Mouse (Mus musculus): ENCODE results near the gene Tbc1d9. TPM values are rescaled to one million over a fixed set of nuclear protein-coding genes. Genes with fewer than 3 reads are reported as not detected.

Tbc1d9 gene
- 0.45 TPM in 1 of 2 replicates, not detected in the other for polyA plus RNA-seq (2012; ENCODE audit: insufficient read depth, low replicate concordance)

DNA sequence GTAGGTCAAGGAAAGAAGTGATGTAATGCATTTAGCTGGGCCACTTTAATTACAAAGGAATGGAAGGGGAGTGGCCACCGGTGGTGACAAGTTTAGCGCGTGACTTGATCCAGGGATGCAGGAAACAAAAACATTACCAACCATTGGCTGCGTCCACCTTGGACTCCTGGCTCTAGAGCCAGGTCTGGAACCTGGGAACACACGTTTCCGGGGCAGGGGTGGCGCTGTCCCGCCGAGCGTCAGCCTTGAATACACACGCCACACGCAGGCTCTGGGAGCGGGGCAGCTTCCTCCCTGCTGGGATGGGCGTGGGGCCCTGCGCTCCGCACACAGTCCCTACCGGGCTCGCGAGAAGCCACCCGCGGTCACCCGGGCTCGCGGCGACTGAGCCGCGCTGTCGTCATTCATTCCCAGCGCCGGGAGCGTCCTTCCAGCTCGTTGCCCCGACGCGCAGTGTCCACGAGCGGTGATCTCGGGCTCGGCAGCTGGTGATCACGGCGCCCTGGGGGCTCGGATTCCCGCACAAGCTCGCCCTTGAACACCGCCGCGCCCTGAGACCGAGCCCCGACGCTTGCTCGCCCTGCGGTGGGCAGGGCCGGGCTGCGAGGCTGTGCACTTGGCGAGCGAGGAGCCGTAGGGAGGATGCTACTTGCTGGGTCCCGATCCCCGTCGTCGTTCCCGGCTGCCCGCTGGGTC is at the start of gene Tbc1d9:
Gene Tbc1d9 (plus strand): TSS at position 118 of the 696 bp plus-strand sequence.
- no peak for TF ChIP-seq GATA1 (IDR thresholded peaks at IDR 0.05; ENCODE audit: borderline replicate concordance, low read length)
- no peak for TF ChIP-seq FLI1 (IDR thresholded peaks at IDR 0.05; ENCODE audit: low read length)
- H3K27me3 ChIP-seq (replicated peaks): peaks cover 56% of the 10 kb centered on the region
- peak within 1 kb of the TSS; percentile 91 for H3K4me3 ChIP-seq (replicated peaks)

DNA sequence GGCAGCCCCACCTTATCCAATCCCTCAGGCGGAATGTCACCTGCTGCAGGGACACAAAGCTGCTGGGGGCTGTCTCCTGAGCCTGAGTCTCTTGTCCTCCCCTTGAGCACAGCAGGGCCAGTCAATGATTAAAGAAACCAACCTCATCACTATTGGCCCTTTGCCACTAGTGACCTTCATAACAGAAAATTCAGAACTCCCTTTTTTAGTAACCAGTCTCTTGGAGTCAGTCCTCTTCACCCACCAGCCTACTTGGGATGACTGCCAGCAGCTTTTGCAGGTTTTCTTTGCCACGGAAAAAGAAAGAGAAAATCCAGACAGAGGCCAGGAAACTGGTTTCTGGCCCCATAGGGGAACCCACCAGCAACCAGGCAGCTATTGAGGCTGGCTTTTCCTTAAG is 30.1 kb upstream of the Tbc1d9 start:
- Histone ChIP-seq H3K36me3 (replicated peaks; ENCODE audit: low read length) (no peaks in the 10 kb centered on the region), H3K4me1 (peaks cover 4% of the 10 kb centered on the region), H3K4me3 (replicated peaks) (no peak overlapping the region), H3K27me3 (replicated peaks) (peaks cover 5% of the 10 kb centered on the region), H3K9me3 (no peaks in the 10 kb centered on the region)
- no peak for TF ChIP-seq FLI1 (IDR thresholded peaks at IDR 0.05; ENCODE audit: low read length)
- no peak for TF ChIP-seq GATA1 (IDR thresholded peaks at IDR 0.05; ENCODE audit: borderline replicate concordance, low read length)

More for the DNA sequence above, at the start of gene Tbc1d9:
- peaks cover 15% of the 10 kb centered on the region for H3K4me1 ChIP-seq
- no peaks in the 10 kb centered on the region for H3K36me3 ChIP-seq (replicated peaks; ENCODE audit: low read length)
- no peaks in the 10 kb centered on the region for H3K9me3 ChIP-seq

DNA sequence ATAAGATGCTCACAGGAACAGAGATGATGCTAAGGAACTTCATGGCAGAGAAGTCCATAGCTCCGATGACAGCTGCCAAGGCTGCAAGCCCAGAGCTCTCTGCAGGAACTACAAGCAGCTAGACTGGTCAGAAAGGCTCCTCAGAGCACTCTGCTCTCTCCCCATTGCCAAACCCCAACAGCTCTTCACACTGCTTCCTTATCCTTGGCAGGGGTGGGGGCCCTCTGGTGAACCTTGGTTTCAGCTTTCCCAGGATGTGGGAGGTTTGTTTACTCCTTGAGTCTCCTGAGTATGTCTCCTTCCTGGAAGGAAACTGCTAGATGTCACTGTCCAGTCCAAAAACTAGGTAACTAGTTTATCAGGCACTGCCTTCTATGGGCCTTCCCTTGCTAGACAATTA is 25.1 kb upstream of the Tbc1d9 start:
- peaks cover 26% of the 10 kb centered on the region for H3K4me1 ChIP-seq
- H3K9me3 ChIP-seq: no peaks in the 10 kb centered on the region
- H3K27me3 ChIP-seq (replicated peaks): no peaks in the 10 kb centered on the region
- H3K36me3 ChIP-seq (replicated peaks; ENCODE audit: low read length): no peaks in the 10 kb centered on the region
- H3K4me3 ChIP-seq (replicated peaks): no peak overlapping the region
- TF ChIP-seq FLI1 (IDR thresholded peaks at IDR 0.05; ENCODE audit: low read length): no peak
- TF ChIP-seq GATA1 (IDR thresholded peaks at IDR 0.05; ENCODE audit: borderline replicate concordance, low read length): no peak

DNA sequence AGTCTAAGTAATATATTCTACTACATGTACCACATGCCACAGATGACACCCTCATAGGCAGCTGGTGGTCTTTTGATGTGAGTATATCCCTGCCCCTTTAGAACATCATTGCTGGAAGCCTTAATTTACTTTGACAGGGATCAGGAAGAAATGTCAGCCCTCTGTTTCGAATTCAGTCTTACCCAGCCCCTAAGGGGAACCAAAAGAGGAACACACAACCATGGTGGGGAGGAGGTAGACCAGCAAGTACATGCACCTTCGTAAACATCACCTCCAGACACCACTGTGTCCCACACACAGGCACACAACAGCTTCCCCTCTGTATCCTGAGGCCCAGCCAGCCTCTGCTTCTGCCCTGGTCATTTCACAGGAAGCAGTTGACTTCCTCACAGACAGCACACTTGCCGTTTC is 24.4 kb upstream of the Tbc1d9 start:
- peaks cover 26% of the 10 kb centered on the region for H3K4me1 ChIP-seq
- no peaks in the 10 kb centered on the region for H3K27me3 ChIP-seq (replicated peaks)

DNA sequence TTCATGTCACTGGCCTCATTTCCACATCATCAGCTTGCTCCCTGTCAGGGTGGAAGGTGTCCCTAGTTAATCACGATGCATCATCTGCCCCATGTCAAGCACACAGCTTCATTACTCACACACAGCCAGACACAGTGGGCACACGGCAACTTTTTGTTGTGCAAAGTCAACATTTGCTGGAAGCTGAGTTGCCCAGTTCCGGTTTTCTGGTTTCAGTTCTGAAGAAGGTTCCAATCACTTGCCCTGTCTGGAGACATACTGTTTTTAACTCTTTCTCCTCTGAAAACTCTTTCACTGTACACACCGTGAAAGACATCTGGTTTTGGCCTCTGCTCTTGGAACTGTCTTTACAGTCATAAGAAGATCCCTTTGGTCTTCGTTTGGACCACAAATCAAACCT is 23.8 kb upstream of the Tbc1d9 start:
- Histone ChIP-seq H3K4me1 (peaks cover 26% of the 10 kb centered on the region), H3K4me3 (replicated peaks) (peak overlapping the region; percentile 69), H3K27me3 (replicated peaks) (no peaks in the 10 kb centered on the region), H3K36me3 (replicated peaks; ENCODE audit: low read length) (no peaks in the 10 kb centered on the region), H3K9me3 (no peaks in the 10 kb centered on the region)
- no peak for TF ChIP-seq FLI1 (IDR thresholded peaks at IDR 0.05; ENCODE audit: low read length)
- TF ChIP-seq GATA1 (IDR thresholded peaks at IDR 0.05; ENCODE audit: borderline replicate concordance, low read length): no peak

More for the DNA sequence above, 24.4 kb upstream of the Tbc1d9 start:
- no peaks in the 10 kb centered on the region for H3K36me3 ChIP-seq (replicated peaks; ENCODE audit: low read length)
- peak overlapping the region; percentile 85 for H3K4me3 ChIP-seq (replicated peaks)
- TF ChIP-seq FLI1 (IDR thresholded peaks at IDR 0.05; ENCODE audit: low read length) (no peak), GATA1 (IDR thresholded peaks at IDR 0.05; ENCODE audit: borderline replicate concordance, low read length) (no peak)
- no peaks in the 10 kb centered on the region for H3K9me3 ChIP-seq

DNA sequence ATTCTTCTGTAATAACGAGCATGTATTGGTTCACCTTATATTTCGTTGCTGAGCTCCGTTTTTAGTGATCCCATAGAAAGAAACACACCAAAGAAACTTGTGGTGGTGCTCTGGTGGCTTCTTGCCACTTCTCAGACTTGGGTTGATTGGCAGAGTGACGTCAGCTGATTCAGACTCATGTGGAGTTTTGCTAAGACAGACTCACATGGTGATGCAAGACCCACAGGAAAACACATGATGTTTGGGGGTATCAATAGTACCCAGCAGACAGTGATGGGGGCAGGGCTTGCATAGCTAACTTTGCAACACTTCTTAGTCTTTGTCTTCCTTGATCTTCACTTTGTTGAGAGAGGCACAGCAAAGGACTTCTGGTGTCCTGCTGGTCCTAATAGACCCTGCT is 20.6 kb upstream of the Tbc1d9 start:
- H3K4me1 ChIP-seq: peaks cover 26% of the 10 kb centered on the region
- no peak overlapping the region for H3K4me3 ChIP-seq (replicated peaks)

DNA sequence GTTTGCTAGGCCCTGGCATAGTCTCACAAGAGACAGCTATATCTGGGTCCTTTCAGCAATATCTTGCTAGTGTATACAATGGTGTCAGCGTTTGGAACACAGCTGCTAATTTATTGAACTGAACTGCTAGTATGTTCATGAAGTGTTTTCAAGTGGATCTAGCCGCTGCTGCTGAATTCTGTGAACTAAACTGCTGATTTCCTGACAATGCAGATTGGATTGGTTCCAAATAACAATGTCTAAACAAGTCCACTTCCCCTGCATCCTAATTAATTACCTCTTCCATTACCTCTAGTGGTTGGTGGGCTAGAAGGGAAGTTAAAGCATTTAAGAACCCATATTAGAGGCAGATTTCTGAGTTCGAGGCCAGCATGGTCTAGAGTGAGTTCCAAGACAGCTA is 19.7 kb upstream of the Tbc1d9 start:
- TF ChIP-seq GATA1 (IDR thresholded peaks at IDR 0.05; ENCODE audit: borderline replicate concordance, low read length) (no peak), FLI1 (IDR thresholded peaks at IDR 0.05; ENCODE audit: low read length) (no peak)
- no peaks in the 10 kb centered on the region for H3K27me3 ChIP-seq (replicated peaks)
- peaks cover 19% of the 10 kb centered on the region for H3K4me1 ChIP-seq
- H3K36me3 ChIP-seq (replicated peaks; ENCODE audit: low read length): no peaks in the 10 kb centered on the region
- H3K4me3 ChIP-seq (replicated peaks): no peak overlapping the region
- no peaks in the 10 kb centered on the region for H3K9me3 ChIP-seq

More for the DNA sequence above, 20.6 kb upstream of the Tbc1d9 start:
- H3K9me3 ChIP-seq: no peaks in the 10 kb centered on the region
- no peaks in the 10 kb centered on the region for H3K36me3 ChIP-seq (replicated peaks; ENCODE audit: low read length)
- no peak for TF ChIP-seq FLI1 (IDR thresholded peaks at IDR 0.05; ENCODE audit: low read length)
- TF ChIP-seq GATA1 (IDR thresholded peaks at IDR 0.05; ENCODE audit: borderline replicate concordance, low read length): no peak
- no peaks in the 10 kb centered on the region for H3K27me3 ChIP-seq (replicated peaks)

DNA sequence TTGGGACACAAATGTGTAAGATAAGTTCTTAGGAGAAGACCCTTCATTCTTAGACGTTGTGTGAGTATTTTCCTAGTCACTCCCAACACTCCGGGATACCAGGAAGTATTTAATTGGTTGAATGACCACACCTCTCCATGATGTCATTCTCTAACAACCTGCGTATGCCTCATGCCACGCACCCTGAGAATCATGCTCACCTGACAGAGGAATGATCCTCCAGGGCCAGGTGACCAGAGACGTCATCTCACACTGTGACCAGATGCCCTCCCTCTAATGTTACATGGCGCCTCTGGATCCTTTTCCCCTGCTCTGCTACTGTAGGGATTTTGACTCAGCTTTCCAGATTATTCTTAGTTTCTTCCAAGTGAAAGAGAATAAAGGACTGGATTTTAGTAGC is 16.0 kb upstream of the Tbc1d9 start:
- peaks cover 18% of the 10 kb centered on the region for H3K4me1 ChIP-seq
- TF ChIP-seq GATA1 (IDR thresholded peaks at IDR 0.05; ENCODE audit: borderline replicate concordance, low read length): no peak
- no peak for TF ChIP-seq FLI1 (IDR thresholded peaks at IDR 0.05; ENCODE audit: low read length)
- H3K36me3 ChIP-seq (replicated peaks; ENCODE audit: low read length): no peaks in the 10 kb centered on the region
- no peaks in the 10 kb centered on the region for H3K9me3 ChIP-seq
- no peaks in the 10 kb centered on the region for H3K27me3 ChIP-seq (replicated peaks)
- H3K4me3 ChIP-seq (replicated peaks): no peak overlapping the region

DNA sequence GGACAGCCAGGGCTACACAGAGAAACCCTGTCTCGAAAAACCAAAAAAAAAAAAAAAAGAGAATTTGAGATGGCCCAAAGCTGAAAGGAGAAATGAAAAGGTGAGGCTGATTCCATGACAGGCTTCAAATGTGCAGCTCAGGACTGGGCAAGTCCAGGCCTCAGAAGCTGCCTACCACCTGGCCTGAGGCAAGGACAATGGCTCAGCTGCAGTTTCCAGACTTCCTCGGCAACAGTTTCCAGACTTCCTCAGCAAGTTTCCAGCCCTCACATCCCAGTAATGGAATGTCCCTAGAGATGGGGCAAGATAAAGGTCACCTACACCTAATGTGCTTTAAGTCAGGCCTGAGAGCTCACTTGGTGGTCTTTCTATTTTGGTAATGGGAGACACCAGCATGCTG is 13.1 kb upstream of the Tbc1d9 start:
- TF ChIP-seq FLI1 (IDR thresholded peaks at IDR 0.05; ENCODE audit: low read length) (no peak), GATA1 (IDR thresholded peaks at IDR 0.05; ENCODE audit: borderline replicate concordance, low read length) (no peak)
- Histone ChIP-seq H3K4me1 (peaks cover 17% of the 10 kb centered on the region), H3K36me3 (replicated peaks; ENCODE audit: low read length) (no peaks in the 10 kb centered on the region), H3K4me3 (replicated peaks) (no peak overlapping the region), H3K27me3 (replicated peaks) (no peaks in the 10 kb centered on the region), H3K9me3 (no peaks in the 10 kb centered on the region)

DNA sequence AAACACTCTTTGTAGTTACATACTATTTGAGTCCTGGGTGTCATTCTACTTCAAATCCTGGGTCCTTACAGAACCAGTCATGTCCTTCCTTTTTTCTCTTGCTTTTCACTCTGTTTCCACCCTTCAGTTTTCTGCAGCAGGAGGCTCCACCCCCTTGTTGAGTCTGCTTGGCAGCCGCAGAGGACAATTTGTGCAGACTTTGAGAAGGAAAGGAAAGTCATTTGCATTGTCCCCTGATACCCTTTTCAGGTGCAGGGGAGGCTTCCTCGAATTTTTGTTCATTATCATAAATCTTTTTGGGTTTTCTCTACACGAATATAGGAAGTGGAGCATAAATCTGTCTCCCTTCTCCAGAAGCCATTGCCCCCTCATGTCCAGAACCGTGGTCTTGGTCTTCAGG is 12.7 kb upstream of the Tbc1d9 start:
- Histone ChIP-seq H3K36me3 (replicated peaks; ENCODE audit: low read length) (no peaks in the 10 kb centered on the region), H3K9me3 (no peaks in the 10 kb centered on the region), H3K4me3 (replicated peaks) (peak overlapping the region; percentile 77), H3K4me1 (peaks cover 17% of the 10 kb centered on the region), H3K27me3 (replicated peaks) (no peaks in the 10 kb centered on the region)
- TF ChIP-seq FLI1 (IDR thresholded peaks at IDR 0.05; ENCODE audit: low read length) (no peak), GATA1 (IDR thresholded peaks at IDR 0.05; ENCODE audit: borderline replicate concordance, low read length) (no peak)

Data from megakaryocyte, embryonic 14.5 days (primary cell).